Mouse (Mus musculus) midbrain, embryonic 10.5 days (tissue): ENCODE results near the gene Gcc2. TPM values are rescaled to one million over a fixed set of nuclear protein-coding genes. Genes with fewer than 3 reads are reported as not detected.
"Not testable (repeated sequence)": the region's sequence is repeated elsewhere in the genome, so short reads cannot be mapped to it uniquely, and the experiment has no call there.

Source experiments
- DNase-seq: peaks from one replicate; pipeline ENCODE4 v3.0.0-alpha.2; 2017; ENCODE audit warnings: low spot score
- H3K27ac ChIP-seq: fragments of 300-500 bp; sonication (generic); replicated peaks from 2 replicates; pipeline ENCODE4 v1.5.1; 2016; ENCODE audit warnings: mild to moderate bottlenecking
- H3K27me3 ChIP-seq: fragments of 300-500 bp; sonication (generic); 2 replicates; pipeline ENCODE4 v1.6.1; 2016; ENCODE audit warnings: low read depth, mild to moderate bottlenecking; ENCODE audit not compliant: poor library complexity, severe bottlenecking
- H3K36me3 ChIP-seq: fragments of 300-500 bp; sonication (generic); 2 replicates; pipeline ENCODE4 v1.6.1; 2016; ENCODE audit warnings: mild to moderate bottlenecking, moderate library complexity
- H3K4me1 ChIP-seq: fragments of 300-500 bp; sonication (generic); 2 replicates; pipeline ENCODE4 v1.6.1; 2016
- H3K4me3 ChIP-seq: fragments of 300-500 bp; sonication (generic); 2 replicates; pipeline ENCODE4 v1.5.1; 2016; ENCODE audit warnings: mild to moderate bottlenecking, moderate library complexity
- H3K9me3 ChIP-seq: fragments of 300-500 bp; sonication (generic); replicated peaks from 2 replicates; pipeline ENCODE4 v1.6.1; 2016; ENCODE audit warnings: mild to moderate bottlenecking
- WGBS: fragments of 180-500 bp; shearing (Covaris S2); methylation state at CpG from one replicate; pipeline ENCODE4 v1.1.7; 2016; 5-methylcytosine and 5-hydroxymethylcytosine counted together
- polyA plus RNA-seq: library from polyadenylated mRNA; unstranded; fragments of >200 nt; fragmentation: Nextera tagmentation; extraction: Ambion mirVana; gene quantifications from 2 replicates; pipeline ENCODE4 v1.2.1, GENCODE M21; 2016

Gcc2 gene
- polyA plus RNA-seq, 1 experiment from 2014 or later = 40.1 TPM

GRCm38 (mm10) chr10:58310791-58311190, 55.5 kb downstream of the Gcc2 start:
- no peaks in the 10 kb centered on the region; the same call in 1 of the 2 replicates for H3K9me3 ChIP-seq
- no peak for DNase-seq

DNA sequence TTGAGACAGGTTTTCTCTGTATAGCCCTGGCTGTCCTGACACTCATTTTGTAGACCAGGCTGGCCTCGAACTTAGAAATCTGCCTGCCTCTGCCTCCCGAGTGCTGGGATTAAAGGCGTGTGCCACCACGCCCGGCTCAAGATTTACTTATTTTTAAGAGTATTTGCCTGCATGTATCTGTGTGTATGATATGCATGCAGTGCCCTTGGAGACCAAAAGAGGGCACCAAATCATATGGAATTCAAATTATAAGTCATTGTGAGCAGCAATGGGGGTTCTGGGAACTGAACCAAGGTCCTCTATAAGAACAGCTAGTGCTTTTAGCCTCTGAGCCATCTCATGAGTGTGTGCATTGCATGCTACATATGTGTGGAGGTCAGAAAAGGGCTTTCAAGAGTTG, 57.6 kb downstream of the Gcc2 start:
- WGBS = 97% methylated on average over 5 of the region's 5 CpGs
- Histone ChIP-seq H3K9me3 (no peaks in the 10 kb centered on the region; the same call in 1 of the 2 replicates), H3K4me3 (no peak overlapping the region), H3K27ac (no peak overlapping the region), H3K4me1 (no peaks in the 10 kb centered on the region), H3K36me3 (peaks cover 40% of the 10 kb centered on the region), H3K27me3 (no peaks in the 10 kb centered on the region)
- no peak for DNase-seq

More at GRCm38 (mm10) chr10:58310791-58311190, 55.5 kb downstream of the Gcc2 start:
- Histone ChIP-seq H3K27ac (no peak overlapping the region), H3K4me1 (no peaks in the 10 kb centered on the region), H3K27me3 (no peaks in the 10 kb centered on the region), H3K36me3 (peaks cover 55% of the 10 kb centered on the region), H3K4me3 (no peak overlapping the region)
- 79% methylated on average over 1 of the region's 1 CpGs for WGBS

GRCm38 (mm10) chr10:58320881-58321280, 65.6 kb downstream of the Gcc2 start:
- Histone ChIP-seq H3K27ac (no peak overlapping the region), H3K4me3 (no peak overlapping the region), H3K36me3 (no peaks in the 10 kb centered on the region), H3K27me3 (no peaks in the 10 kb centered on the region), H3K4me1 (peaks cover 19% of the 10 kb centered on the region), H3K9me3 (no peaks in the 10 kb centered on the region)
- WGBS = 87% methylated on average over 3 of the region's 3 CpGs
- DNase-seq = no peak

DNA sequence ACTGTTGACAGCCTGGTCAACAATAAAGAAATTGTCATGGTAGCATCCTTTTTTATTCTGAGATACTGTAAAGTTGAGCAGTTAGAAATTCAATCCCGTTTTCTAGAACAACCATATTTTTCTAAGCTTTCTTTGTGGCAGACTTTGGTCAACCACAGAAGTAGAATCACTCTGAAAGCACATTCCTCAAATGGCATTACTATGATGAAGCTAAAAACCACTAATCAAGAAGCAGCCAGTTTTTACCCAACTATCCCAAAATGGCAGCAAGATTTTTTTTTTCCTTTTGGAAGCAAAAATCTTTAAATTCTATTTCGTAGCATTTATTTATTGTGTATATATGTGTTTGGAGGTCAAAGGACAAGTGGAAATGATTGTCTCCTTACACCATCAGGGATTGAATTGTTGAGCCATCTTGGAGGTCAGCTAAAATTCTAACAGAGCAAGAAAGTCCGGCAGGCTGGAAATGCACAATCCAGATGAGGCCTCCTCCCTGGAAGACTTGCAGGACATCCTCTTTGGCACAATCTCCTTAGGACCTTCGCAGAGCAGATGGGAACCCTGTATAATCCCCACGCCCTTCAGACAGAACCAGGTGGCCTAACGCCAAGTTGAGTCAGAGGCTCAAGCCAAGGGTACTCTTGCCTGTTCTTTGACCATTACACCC, 67.2 kb downstream of the Gcc2 start:
- WGBS = 44% methylated on average over 6 of the region's 6 CpGs
- Histone ChIP-seq H3K9me3 (no peaks in the 10 kb centered on the region), H3K4me1 (peaks cover 27% of the 10 kb centered on the region), H3K27me3 (no peaks in the 10 kb centered on the region), H3K4me3 (peak overlapping the region; percentile 82), H3K36me3 (no peaks in the 10 kb centered on the region), H3K27ac (peak overlapping the region; percentile 92)
- DNase-seq = no peak

- no peaks in the 10 kb centered on the region for H3K9me3 ChIP-seq
- under 1% methylated on average over 84 of the region's 86 CpGs for WGBS
- H3K4me3 ChIP-seq = peak within 1 kb of the TSS; percentile 82
- peaks cover 27% of the 10 kb centered on the region for H3K4me1 ChIP-seq
- no peaks in the 10 kb centered on the region for H3K36me3 ChIP-seq
- H3K27ac ChIP-seq = peak within 1 kb of the TSS; percentile 92
- H3K27me3 ChIP-seq = no peaks in the 10 kb centered on the region
- DNase-seq = peak; percentile 99
Observed at GRCm38 (mm10) chr10:58323028-58323991, 68.0 kb downstream of the Gcc2 start, which contains the start of gene Lims1. Gene Lims1 (plus strand): TSS chr10:58323466.

GRCm38 (mm10) chr10:58326271-58326670, 71.0 kb downstream of the Gcc2 start:
- Histone ChIP-seq H3K4me1 (peaks cover 27% of the 10 kb centered on the region), H3K36me3 (no peaks in the 10 kb centered on the region), H3K27ac (no peak overlapping the region), H3K4me3 (no peak overlapping the region), H3K9me3 (no peaks in the 10 kb centered on the region), H3K27me3 (no peaks in the 10 kb centered on the region)
- 45% methylated on average over 3 of the region's 3 CpGs for WGBS
- no peak for DNase-seq

DNA sequence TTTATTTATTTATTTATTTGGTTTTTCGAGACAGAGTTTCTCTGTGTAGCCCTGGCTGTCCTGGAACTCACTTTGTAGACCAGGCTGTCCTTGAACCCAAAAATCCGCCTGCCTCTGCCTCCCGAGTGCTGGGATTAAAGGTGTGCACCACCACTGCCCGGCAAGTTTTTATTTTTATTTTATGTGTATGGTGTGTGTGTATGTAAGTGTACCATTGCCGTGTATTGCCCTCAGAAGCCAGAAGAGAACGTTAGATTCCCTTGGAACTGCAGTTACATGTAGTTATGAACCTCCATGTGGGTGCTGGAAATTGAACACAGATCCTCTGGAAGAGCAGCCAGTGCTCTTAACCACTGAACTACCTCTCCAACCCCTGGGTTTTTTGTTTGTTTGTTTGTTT, 72.5 kb downstream of the Gcc2 start:
- not testable (repeated sequence) for H3K27me3 ChIP-seq, H3K9me3 ChIP-seq, DNase-seq, H3K36me3 ChIP-seq, H3K27ac ChIP-seq, H3K4me3 ChIP-seq
- WGBS = 94% methylated on average over 6 of the region's 6 CpGs
- H3K4me1 ChIP-seq = peaks cover 27% of the 10 kb centered on the region

- no peaks in the 10 kb centered on the region for H3K27me3 ChIP-seq
- no peak for DNase-seq
- no peak overlapping the region for H3K4me3 ChIP-seq
Observed at GRCm38 (mm10) chr10:58328517-58329108, 73.3 kb downstream of the Gcc2 start.

GRCm38 (mm10) chr10:58330635-58331034, 75.3 kb downstream of the Gcc2 start:
- H3K27me3 ChIP-seq = no peaks in the 10 kb centered on the region
- no peak overlapping the region for H3K4me3 ChIP-seq
- peaks cover 10% of the 10 kb centered on the region for H3K4me1 ChIP-seq
- H3K36me3 ChIP-seq = peaks cover 3% of the 10 kb centered on the region; the same call in 1 of the 2 replicates
- DNase-seq = no peak
- no peak overlapping the region for H3K27ac ChIP-seq
- no peaks in the 10 kb centered on the region for H3K9me3 ChIP-seq

More at GRCm38 (mm10) chr10:58328517-58329108, 73.3 kb downstream of the Gcc2 start:
- Histone ChIP-seq H3K27ac (no peak overlapping the region), H3K9me3 (no peaks in the 10 kb centered on the region), H3K4me1 (peaks cover 27% of the 10 kb centered on the region), H3K36me3 (peaks cover 1% of the 10 kb centered on the region; the same call in 1 of the 2 replicates)
- 95% methylated on average over 8 of the region's 8 CpGs for WGBS

DNA sequence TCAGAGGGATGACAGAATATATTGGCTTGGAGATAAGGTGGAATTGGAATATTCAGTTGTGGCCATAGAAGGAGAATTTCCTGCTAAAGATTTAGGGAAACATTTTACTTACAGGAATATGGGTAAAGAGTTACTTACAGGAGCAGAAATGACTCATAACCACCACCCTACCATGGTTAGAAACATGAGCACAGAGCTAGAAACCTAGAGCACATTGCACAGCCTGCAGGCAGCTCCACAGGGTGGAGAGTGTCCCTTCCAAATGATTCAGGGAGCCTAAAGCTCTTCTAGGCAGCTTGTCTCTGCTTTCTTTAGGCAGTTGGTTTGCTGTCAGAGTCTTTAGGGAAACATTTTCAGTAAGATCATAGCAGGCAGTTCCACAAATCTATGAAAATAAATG, 76.4 kb downstream of the Gcc2 start:
- no peak overlapping the region for H3K27ac ChIP-seq
- no peaks in the 10 kb centered on the region for H3K27me3 ChIP-seq
- DNase-seq = no peak
- H3K36me3 ChIP-seq = peaks cover 3% of the 10 kb centered on the region; the same call in 1 of the 2 replicates
- H3K4me1 ChIP-seq = no peaks in the 10 kb centered on the region
- H3K9me3 ChIP-seq = no peaks in the 10 kb centered on the region
- no peak overlapping the region for H3K4me3 ChIP-seq

- H3K27ac ChIP-seq = no peak overlapping the region
Observed at GRCm38 (mm10) chr10:58333414-58333813, 78.1 kb downstream of the Gcc2 start.

DNA sequence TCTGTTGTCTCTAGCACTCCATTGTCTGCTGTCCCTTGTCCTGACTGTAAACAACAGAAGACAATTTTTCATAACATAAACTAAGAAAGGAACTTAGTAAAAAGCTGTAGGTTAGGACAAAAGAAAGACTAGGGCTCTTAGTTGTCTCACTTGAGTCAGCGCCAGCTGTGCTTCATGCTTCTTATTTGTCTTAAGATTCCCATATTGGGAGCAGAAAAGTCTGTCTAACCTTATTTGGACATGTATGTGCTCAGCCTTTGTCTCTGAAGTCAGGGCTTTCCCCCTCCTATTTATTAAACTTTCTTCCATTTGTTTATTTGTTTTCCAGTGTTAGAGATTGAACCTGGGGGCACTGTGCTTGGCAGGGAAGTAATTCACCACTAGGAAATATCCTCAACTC, 80.9 kb downstream of the Gcc2 start:
- Histone ChIP-seq H3K4me1 (0 out of 2 replicates have a peak, but pooled peaks cover 4% of the 10 kb centered on the region), H3K27ac (no peak overlapping the region), H3K27me3 (no peaks in the 10 kb centered on the region), H3K4me3 (no peak overlapping the region), H3K36me3 (peaks cover 13% of the 10 kb centered on the region), H3K9me3 (no peaks in the 10 kb centered on the region)
- no peak for DNase-seq
- 82% methylated on average over 1 of the region's 1 CpGs for WGBS

More at GRCm38 (mm10) chr10:58333414-58333813, 78.1 kb downstream of the Gcc2 start:
- H3K36me3 ChIP-seq = peaks cover 7% of the 10 kb centered on the region; the same call in 1 of the 2 replicates
- H3K27me3 ChIP-seq = no peaks in the 10 kb centered on the region
- H3K4me3 ChIP-seq = no peak overlapping the region
- 0 out of 2 replicates have a peak, but pooled peaks cover 4% of the 10 kb centered on the region for H3K4me1 ChIP-seq
- no peak for DNase-seq
- no peaks in the 10 kb centered on the region for H3K9me3 ChIP-seq
- WGBS = 94% methylated on average over 5 of the region's 5 CpGs
